Mouse (Mus musculus): ENCODE data around the gene Ing4.
A peak's percentile ranks its signal among the peaks of the same experiment; 100 is the strongest.
"Not testable (repeated sequence)": the region's sequence is repeated elsewhere in the genome, so short reads cannot be mapped to it uniquely, and the experiment has no call there.

The Ing4 gene

GRCm38 (mm10) chr6:125041047-125041446 lies 1.5 kb downstream of the Ing4 start:
- DNase-seq (ENCODE audit: low spot score in 2 of 2) = no peak

GRCm38 (mm10) chr6:125042081-125042480 lies 2.5 kb downstream of the Ing4 start:
- DNase-seq (ENCODE audit: low spot score in 2 of 2) = no peak

GRCm38 (mm10) chr6:125046691-125047090 lies 7.1 kb downstream of the Ing4 start:
- DNase-seq (ENCODE audit: low spot score in 2 of 2) = peak; percentile 38 to 78

- no peak for DNase-seq (ENCODE audit: low spot score in 2 of 2)
Measured at GRCm38 (mm10) chr6:125049678-125050077, 10.1 kb downstream of the Ing4 start, which contains the start of gene Acrbp. Gene Acrbp, plus strand, starts transcription at chr6:125049689.

GRCm38 (mm10) chr6:125051237-125051636 lies 11.7 kb downstream of the Ing4 start:
- no peak for DNase-seq (ENCODE audit: low spot score in 2 of 2)

- DNase-seq (ENCODE audit: low spot score in 2 of 2) = no peak
Measured at GRCm38 (mm10) chr6:125061493-125061892, 21.9 kb downstream of the Ing4 start.

GRCm38 (mm10) chr6:125062511-125062910 lies 23.0 kb downstream of the Ing4 start:
- no peak for DNase-seq (ENCODE audit: low spot score in 2 of 2)

- no peak for DNase-seq (ENCODE audit: low spot score in 2 of 2)
Measured at GRCm38 (mm10) chr6:125063906-125064305, 24.3 kb downstream of the Ing4 start.

- not testable (repeated sequence) for DNase-seq (ENCODE audit: low spot score in 2 of 2)
Measured at GRCm38 (mm10) chr6:125065223-125065622, 25.7 kb downstream of the Ing4 start.

- no peak for DNase-seq (ENCODE audit: low spot score in 2 of 2)
Measured at GRCm38 (mm10) chr6:125067571-125067995, 28.0 kb downstream of the Ing4 start, which contains the start of gene Lpar5. Gene Lpar5, plus strand, starts transcription at chr6:125067920.

- DNase-seq (ENCODE audit: low spot score in 2 of 2) = peak; percentile 51 to 62
Measured at GRCm38 (mm10) chr6:125071170-125071895, 31.8 kb downstream of the Ing4 start.

GRCm38 (mm10) chr6:125071896-125072279 lies 32.3 kb downstream of the Ing4 start:
- DNase-seq (ENCODE audit: low spot score in 2 of 2) = peak in 1 of 2 experiments; percentile 59

- DNase-seq (ENCODE audit: low spot score in 2 of 2) = peak in 1 of 2 experiments; percentile 29
Measured at GRCm38 (mm10) chr6:125073825-125074224, 34.3 kb downstream of the Ing4 start.

- DNase-seq (ENCODE audit: low spot score in 2 of 2) = no peak
Measured at GRCm38 (mm10) chr6:125081394-125081793, 41.8 kb downstream of the Ing4 start.

GRCm38 (mm10) chr6:125081797-125082560 lies 42.4 kb downstream of the Ing4 start:
- no peak for DNase-seq (ENCODE audit: low spot score in 2 of 2)

GRCm38 (mm10) chr6:125082801-125083386 lies 43.3 kb downstream of the Ing4 start:
- no peak for DNase-seq (ENCODE audit: low spot score in 2 of 2)

- DNase-seq (ENCODE audit: low spot score in 2 of 2) = peak in 1 of 2 experiments; percentile 72
Measured at GRCm38 (mm10) chr6:125084424-125084823, 44.9 kb downstream of the Ing4 start.

GRCm38 (mm10) chr6:125087937-125088336 lies 48.4 kb downstream of the Ing4 start:
- DNase-seq (ENCODE audit: low spot score in 2 of 2) = no peak

GRCm38 (mm10) chr6:125088561-125089321 lies 49.2 kb downstream of the Ing4 start:
- peak in 1 of 2 experiments; percentile 44 for DNase-seq (ENCODE audit: low spot score in 2 of 2)

- peak; percentile 72 to 78 for DNase-seq (ENCODE audit: low spot score in 2 of 2)
Measured at GRCm38 (mm10) chr6:125089521-125090321, 50.2 kb downstream of the Ing4 start.

Measured in thymus, postnatal 10 days (tissue).